Mouse (Mus musculus) liver, embryonic 16.5 days (tissue): ENCODE data around the gene Pjvk. TPM values are rescaled to one million over a fixed set of nuclear protein-coding genes. Genes with fewer than 3 reads are reported as not detected.

Experiments
- ATAC-seq: fragments of 200-750 bp; cut with Nextera tagmentation; 2 replicates; pipeline ENCODE4 v1.8.0; 2017; ENCODE audit warnings: low read depth, mild to moderate bottlenecking, moderate number of reproducible peaks, moderate library complexity
- H3K27ac ChIP-seq: fragments of 300-500 bp; sonication (generic); 2 replicates; pipeline ENCODE4 v1.5.1; 2014; ENCODE audit warnings: mild to moderate bottlenecking, low read length
- H3K27me3 ChIP-seq: fragments of 300-500 bp; sonication (generic); 2 replicates; pipeline ENCODE4 v1.6.1; 2014; ENCODE audit warnings: low read depth, low read length, mixed read lengths; ENCODE audit not compliant: control insufficient read depth, insufficient read depth
- H3K36me3 ChIP-seq: fragments of 300-500 bp; sonication (generic); 2 replicates; pipeline ENCODE4 v1.6.1; 2014; ENCODE audit warnings: mild to moderate bottlenecking; ENCODE audit not compliant: control insufficient read depth, insufficient read depth
- H3K4me1 ChIP-seq: fragments of 300-500 bp; sonication (generic); 2 replicates; pipeline ENCODE4 v1.6.1; 2014; ENCODE audit warnings: low read depth, low read length, mixed read lengths; ENCODE audit not compliant: control insufficient read depth
- H3K4me2 ChIP-seq: fragments of 300-500 bp; sonication (generic); 2 replicates; pipeline ENCODE4 v1.6.1; 2014; ENCODE audit warnings: low read depth, low read length, mixed read lengths
- H3K4me3 ChIP-seq: fragments of 300-500 bp; sonication (generic); 2 replicates; pipeline ENCODE4 v1.5.1; 2014; ENCODE audit warnings: low read depth, mild to moderate bottlenecking, low read length
- H3K9ac ChIP-seq: fragments of 300-500 bp; sonication (generic); 2 replicates; pipeline ENCODE4 v1.6.1; 2014; ENCODE audit warnings: low read depth, low read length
- H3K9me3 ChIP-seq: fragments of 300-500 bp; sonication (generic); replicated peaks from 2 replicates; pipeline ENCODE4 v1.6.1; 2016; ENCODE audit warnings: low read length; ENCODE audit not compliant: control insufficient read depth
- WGBS: fragments of 180-500 bp; shearing (Covaris S2); extraction: QIAGEN DNeasy Blood & Tissue Kit; methylation state at CpG from one replicate; pipeline ENCODE4 v1.1.7; 2014; ENCODE audit not compliant: insufficient replicate concordance; 5-methylcytosine and 5-hydroxymethylcytosine counted together
- polyA plus RNA-seq: library from polyadenylated mRNA; unstranded; fragments of >200 nt; fragmentation: Nextera tagmentation; extraction: Ambion mirVana; gene quantifications from 2 replicates; pipeline ENCODE4 v1.2.1, GENCODE M21; 2015

The Pjvk gene
- polyA plus RNA-seq, 1 experiment from 2014 or later, result not detected

DNA sequence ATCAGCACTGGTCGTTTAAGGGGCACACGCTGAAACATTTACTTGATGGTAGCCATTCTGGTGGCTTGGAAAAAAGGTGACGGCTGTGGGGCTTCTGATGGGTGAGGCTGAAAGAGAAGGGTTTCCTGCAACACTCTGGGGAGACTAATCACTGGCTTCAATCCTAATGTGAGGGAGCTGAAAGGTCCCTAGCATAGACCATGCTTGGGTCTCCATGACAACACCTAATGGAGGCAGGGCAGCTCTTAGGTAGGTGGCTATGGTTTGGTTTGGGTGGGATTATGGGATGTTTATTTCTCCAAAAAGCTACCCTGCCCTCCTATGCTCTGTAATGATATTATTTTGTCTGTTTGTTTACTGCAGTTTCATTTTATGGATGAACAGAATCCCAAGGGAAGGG, 7.2 kb downstream of the Pjvk start:
- Histone ChIP-seq H3K27me3 (no peaks in the 10 kb centered on the region), H3K4me3 (no peak overlapping the region), H3K4me2 (no peak overlapping the region), H3K4me1 (no peaks in the 10 kb centered on the region), H3K36me3 (no peaks in the 10 kb centered on the region), H3K9ac (no peak overlapping the region), H3K9me3 (no peaks in the 10 kb centered on the region), H3K27ac (no peak overlapping the region)
- no peak for ATAC-seq
- WGBS, result 59% methylated on average over 3 of the region's 3 CpGs

DNA sequence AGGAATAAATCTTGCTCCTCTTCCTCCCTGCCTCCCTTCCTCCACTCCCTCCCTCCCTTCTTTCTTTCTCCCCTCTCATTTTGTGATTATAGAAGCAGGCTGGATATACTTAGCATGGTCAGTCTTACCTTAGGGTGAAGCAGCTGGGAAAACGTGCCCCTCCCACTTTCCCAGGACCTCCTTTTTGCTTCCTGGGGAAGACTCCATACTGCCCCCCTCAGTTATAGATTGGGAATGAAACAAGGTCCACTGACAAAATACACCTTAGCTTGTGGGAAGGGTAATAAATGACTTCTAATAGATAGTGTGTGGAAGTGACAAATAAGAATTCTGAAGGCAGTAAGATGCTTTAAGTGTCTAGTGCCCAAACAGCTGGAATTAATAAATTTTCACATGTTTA, 7.7 kb downstream of the Pjvk start:
- no peak for ATAC-seq
- Histone ChIP-seq H3K4me3 (no peak overlapping the region), H3K4me1 (no peaks in the 10 kb centered on the region), H3K9me3 (no peaks in the 10 kb centered on the region), H3K27me3 (no peaks in the 10 kb centered on the region), H3K9ac (no peak overlapping the region), H3K36me3 (no peaks in the 10 kb centered on the region), H3K4me2 (no peak overlapping the region), H3K27ac (no peak overlapping the region)
- 5% methylated on average over 1 of the region's 1 CpGs for WGBS

DNA sequence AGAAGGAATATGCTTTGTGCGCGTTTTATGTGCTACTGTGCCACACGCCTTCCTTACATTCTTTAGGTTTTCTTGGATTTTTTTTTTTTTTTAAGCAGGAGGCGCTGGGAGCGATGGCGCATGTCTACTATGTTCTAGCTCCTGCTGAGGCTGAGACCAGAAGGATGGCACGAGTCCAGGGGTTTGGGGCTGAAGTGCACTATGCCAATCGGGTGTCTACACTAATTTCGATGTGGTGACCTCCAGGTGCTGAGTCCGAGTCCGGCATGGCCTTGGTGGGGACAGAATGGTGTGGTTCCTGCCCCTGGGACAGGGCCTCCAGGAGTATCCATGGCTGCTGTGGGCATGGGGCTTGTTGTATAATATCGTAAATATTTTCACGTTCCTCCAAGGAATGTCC, 10.3 kb downstream of the Pjvk start:
- Histone ChIP-seq H3K4me3 (no peak overlapping the region), H3K4me2 (no peak overlapping the region), H3K9ac (no peak overlapping the region), H3K36me3 (no peaks in the 10 kb centered on the region), H3K27ac (no peak overlapping the region), H3K4me1 (no peaks in the 10 kb centered on the region), H3K9me3 (no peaks in the 10 kb centered on the region), H3K27me3 (no peaks in the 10 kb centered on the region)
- 69% methylated on average over 13 of the region's 13 CpGs for WGBS
- ATAC-seq, result no peak

DNA sequence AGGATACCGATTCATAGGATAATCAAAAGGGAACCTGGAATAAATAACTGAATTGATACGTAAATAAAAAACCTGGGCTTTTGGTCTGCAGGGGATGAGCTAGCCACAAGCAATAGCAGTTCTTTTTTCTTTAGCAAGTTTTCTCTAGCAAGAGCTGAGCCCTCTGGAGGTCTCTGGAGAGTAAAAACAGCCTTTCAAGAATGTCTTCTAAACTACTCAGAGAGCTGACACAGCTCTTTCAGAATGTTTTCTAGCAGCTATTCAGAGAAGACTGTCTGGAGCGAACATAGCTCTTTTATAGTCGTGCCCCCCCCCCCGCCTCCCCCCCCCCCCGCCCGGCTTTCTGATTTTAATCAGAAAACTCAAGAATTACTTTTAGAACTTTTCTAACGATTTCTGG, 11.1 kb downstream of the Pjvk start:
- H3K27me3 ChIP-seq, result no peaks in the 10 kb centered on the region

DNA sequence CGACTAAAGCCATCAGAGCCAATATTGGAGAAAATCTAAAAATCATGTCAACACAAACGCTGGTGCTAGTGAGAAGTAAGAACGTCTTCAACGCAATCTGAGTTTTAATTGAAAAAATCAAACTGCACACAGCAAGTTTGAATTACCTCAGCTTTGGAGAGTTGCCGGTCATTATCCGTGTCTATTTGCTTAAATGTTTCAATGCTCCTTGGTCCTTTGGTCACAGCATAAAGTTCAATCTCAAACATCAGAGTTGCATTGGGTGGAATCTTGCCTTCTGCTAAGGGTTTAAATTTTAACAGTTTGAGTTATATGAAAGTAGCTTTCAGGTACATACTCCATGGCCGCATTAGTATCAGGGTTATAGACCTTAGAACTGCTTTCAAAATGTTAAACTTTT, 17.3 kb downstream of the Pjvk start:
- 82% methylated on average over 7 of the region's 7 CpGs for WGBS
- H3K4me1 ChIP-seq, result no peaks in the 10 kb centered on the region
- no peak overlapping the region for H3K27ac ChIP-seq
- H3K9ac ChIP-seq, result no peak overlapping the region
- H3K4me2 ChIP-seq, result no peak overlapping the region
- H3K36me3 ChIP-seq, result no peaks in the 10 kb centered on the region
- no peaks in the 10 kb centered on the region for H3K9me3 ChIP-seq
- no peak for ATAC-seq
- no peak overlapping the region for H3K4me3 ChIP-seq
- no peaks in the 10 kb centered on the region for H3K27me3 ChIP-seq

More for the DNA sequence above, 11.1 kb downstream of the Pjvk start:
- H3K4me2 ChIP-seq, result no peak overlapping the region
- H3K36me3 ChIP-seq, result no peaks in the 10 kb centered on the region
- WGBS, result 59% methylated on average over 5 of the region's 8 CpGs
- H3K9ac ChIP-seq, result no peak overlapping the region
- no peaks in the 10 kb centered on the region for H3K9me3 ChIP-seq
- no peaks in the 10 kb centered on the region for H3K4me1 ChIP-seq
- H3K4me3 ChIP-seq, result no peak overlapping the region
- H3K27ac ChIP-seq, result no peak overlapping the region
- ATAC-seq, result no peak

DNA sequence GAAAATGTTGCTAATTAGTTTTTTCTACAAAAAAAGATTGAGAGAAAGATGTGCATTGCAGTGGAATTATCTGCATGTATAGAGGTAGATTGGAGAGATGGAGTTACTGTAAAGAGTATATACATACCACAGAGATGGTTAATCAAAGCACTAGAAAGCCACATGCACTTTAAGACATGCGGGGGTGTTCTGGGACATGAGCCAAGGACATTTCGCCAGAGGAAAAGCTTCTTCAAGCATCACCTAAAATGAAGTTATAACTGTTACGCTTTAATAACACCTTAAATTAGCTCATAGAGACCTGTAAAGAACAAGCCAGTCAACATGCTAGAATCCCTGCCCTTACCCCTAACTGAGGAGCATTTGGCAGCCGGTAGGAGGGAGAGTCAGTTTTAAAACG, 18.9 kb downstream of the Pjvk start:
- Histone ChIP-seq H3K9ac (no peak overlapping the region), H3K27me3 (no peaks in the 10 kb centered on the region), H3K4me3 (no peak overlapping the region), H3K27ac (no peak overlapping the region), H3K9me3 (no peaks in the 10 kb centered on the region), H3K4me2 (no peak overlapping the region), H3K4me1 (peaks cover 4% of the 10 kb centered on the region; the same call in 1 of the 2 replicates), H3K36me3 (no peaks in the 10 kb centered on the region)
- 67% methylated on average over 5 of the region's 5 CpGs for WGBS
- no peak for ATAC-seq

DNA sequence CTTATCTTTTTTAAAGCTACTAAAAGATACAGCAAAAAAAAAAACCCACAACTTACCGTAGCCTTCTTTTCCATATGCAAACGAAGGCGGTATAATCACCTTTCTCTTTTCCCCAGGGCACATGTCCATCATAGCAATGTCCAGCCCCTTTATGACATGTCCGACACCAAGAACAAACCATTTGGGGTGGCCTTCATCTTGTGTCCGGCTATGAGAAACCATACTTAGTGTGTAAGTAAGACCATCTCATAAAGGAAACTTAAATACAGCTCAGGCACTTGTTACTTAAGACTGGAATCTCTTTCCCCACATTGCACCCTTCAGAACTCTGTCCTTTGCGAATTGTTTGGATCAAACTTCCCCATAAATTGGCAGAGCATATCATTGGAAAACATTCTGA, 23.4 kb downstream of the Pjvk start:
- no peak overlapping the region; the same call in 1 of the 2 replicates for H3K4me3 ChIP-seq
- H3K4me1 ChIP-seq, result peaks cover 23% of the 10 kb centered on the region
- 69% methylated on average over 6 of the region's 6 CpGs for WGBS
- ATAC-seq, result no peak
- H3K4me2 ChIP-seq, result peak overlapping the region; percentile 69
- H3K9me3 ChIP-seq, result no peaks in the 10 kb centered on the region
- H3K27me3 ChIP-seq, result no peaks in the 10 kb centered on the region
- no peak overlapping the region for H3K27ac ChIP-seq
- no peaks in the 10 kb centered on the region for H3K36me3 ChIP-seq
- no peak overlapping the region; the same call in 1 of the 2 replicates for H3K9ac ChIP-seq

DNA sequence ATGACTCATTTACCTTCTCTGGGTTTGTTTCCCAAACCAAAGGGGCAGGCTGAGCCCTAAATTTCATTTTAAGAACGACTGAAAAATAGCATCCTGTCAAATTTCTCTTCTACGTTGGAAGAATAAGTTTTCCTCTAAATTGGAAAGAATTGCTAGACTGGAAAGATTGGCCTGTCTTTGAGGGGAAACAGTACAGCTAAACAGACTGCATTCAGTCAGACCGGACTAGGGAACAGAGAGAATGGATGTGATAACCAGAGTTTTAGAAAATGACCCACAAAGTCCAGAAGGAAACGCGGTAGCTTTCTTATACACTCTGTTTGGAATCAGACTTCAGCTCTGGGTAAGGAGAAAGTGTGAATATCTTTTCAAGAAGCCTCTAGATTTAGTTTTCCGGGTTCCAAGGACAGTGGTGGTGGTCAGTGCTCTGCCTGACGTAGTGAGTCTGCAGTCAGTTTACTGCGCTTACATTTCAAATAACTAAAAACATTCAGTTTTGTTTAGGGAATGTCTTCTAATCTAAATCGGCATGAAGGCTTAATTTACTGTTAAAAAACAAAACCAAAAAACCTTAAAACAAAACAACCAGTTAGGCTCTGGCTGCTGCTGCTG, 24.0 kb downstream of the Pjvk start:
- Histone ChIP-seq H3K9ac (peak overlapping the region; percentile 37), H3K27ac (peak overlapping the region; percentile 15; the same call in 1 of the 2 replicates), H3K9me3 (no peaks in the 10 kb centered on the region), H3K36me3 (no peaks in the 10 kb centered on the region), H3K4me1 (peaks cover 26% of the 10 kb centered on the region), H3K27me3 (no peaks in the 10 kb centered on the region), H3K4me3 (peak overlapping the region; percentile 54), H3K4me2 (peak overlapping the region; percentile 69)
- WGBS, result 15% methylated on average over 9 of the region's 9 CpGs
- ATAC-seq, result no peak

DNA sequence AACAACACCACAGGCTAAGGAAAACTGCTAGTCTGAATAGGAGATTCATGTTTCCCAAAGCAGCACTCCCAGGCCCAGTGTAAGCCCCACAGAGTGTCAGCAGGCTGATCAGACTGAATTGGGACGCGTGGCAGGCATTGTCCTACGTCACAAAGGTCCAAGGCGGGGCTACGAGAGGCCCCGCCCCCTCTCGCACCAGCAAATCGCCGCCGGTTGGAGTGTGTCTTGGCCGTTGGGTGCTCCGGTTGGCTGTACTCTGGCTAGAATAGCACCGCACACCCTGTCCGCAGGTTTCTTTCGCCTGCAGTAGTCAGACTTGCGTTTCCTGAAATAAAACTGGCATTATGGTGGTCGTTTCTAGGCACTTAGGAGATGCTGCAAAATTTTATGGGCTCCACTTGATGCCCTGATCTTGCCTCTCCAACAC, 24.7 kb downstream of the Pjvk start, which contains the start of gene Fkbp7:
Fkbp7 (minus strand) TSS at position 151 of the 427 bp plus-strand sequence.
- Histone ChIP-seq H3K9ac (peak within 1 kb of the TSS; percentile 37), H3K4me3 (peak within 1 kb of the TSS; percentile 54), H3K4me2 (peak within 1 kb of the TSS; percentile 69), H3K36me3 (no peaks in the 10 kb centered on the region), H3K27me3 (no peaks in the 10 kb centered on the region), H3K27ac (peak within 1 kb of the TSS; percentile 15), H3K4me1 (peaks cover 26% of the 10 kb centered on the region), H3K9me3 (no peaks in the 10 kb centered on the region)
- peak; percentile 88 for ATAC-seq
- under 1% methylated on average over 17 of the region's 17 CpGs for WGBS
